Mouse (Mus musculus) left cerebral cortex, postnatal 10 days (tissue): Measurements from ENCODE around the gene Ncor2. TPM values are rescaled to one million over a fixed set of nuclear protein-coding genes. Genes with fewer than 3 reads are reported as not detected.

ENCODE experiments used
- DNase-seq, 2 experiments: peaks; one replicate each; pipeline ENCODE4 v3.0.0; 2021 to 2022; ENCODE audit warnings: low spot score in 2 of 2, mixed read lengths in 1 of 2; ENCODE audit errors: extremely low spot score in 1 of 2
- intact Hi-C: fragments of 180-260 bp; cut with DNase I; formaldehyde crosslinking; loops from one replicate; pipeline ENCODE4 v1.15.1; 2025
- total RNA-seq, 2 experiments: library from RNA; stranded (reverse); gene quantifications; 2 replicates each; pipeline ENCODE4 v1.2.3; 2021

The Ncor2 gene
- total RNA-seq, 2 experiments from 2014 or later: 131 to 146 TPM

- no peak for DNase-seq
- intact Hi-C loops: no loop called here
Observed at GRCm38 (mm10) chr5:125138841-125139430, 40.1 kb downstream of the Ncor2 start.

GRCm38 (mm10) chr5:125137672-125138285 is 41.2 kb downstream of the Ncor2 start:
- intact Hi-C loops: no loop called here
- no peak for DNase-seq

GRCm38 (mm10) chr5:125136996-125137671 is 41.9 kb downstream of the Ncor2 start:
- DNase-seq: no peak

GRCm38 (mm10) chr5:125136296-125136995 is 42.6 kb downstream of the Ncor2 start:
- DNase-seq: no peak
- intact Hi-C loops: no loop called here

More at GRCm38 (mm10) chr5:125136996-125137671, 41.9 kb downstream of the Ncor2 start:
- intact Hi-C loops: no loop called here

- intact Hi-C loops: no loop called here
- peak; percentile 68 to 88 for DNase-seq
Observed at GRCm38 (mm10) chr5:125134795-125135468, 44.1 kb downstream of the Ncor2 start.

GRCm38 (mm10) chr5:125134391-125134790 is 44.6 kb downstream of the Ncor2 start:
- intact Hi-C loops: no loop called here
- DNase-seq: peak in 1 of 2 experiments; percentile 68

- DNase-seq: no peak
- intact Hi-C loops: no loop called here
Observed at GRCm38 (mm10) chr5:125133651-125134050, 45.4 kb downstream of the Ncor2 start.

- intact Hi-C loops: no loop called here
- DNase-seq: no peak
Observed at GRCm38 (mm10) chr5:125132566-125133260, 46.3 kb downstream of the Ncor2 start.

- intact Hi-C loops: no loop called here
- DNase-seq: no peak
Observed at GRCm38 (mm10) chr5:125132069-125132468, 47.0 kb downstream of the Ncor2 start.

- intact Hi-C loops: no loop called here
- DNase-seq: no peak
Observed at GRCm38 (mm10) chr5:125130406-125130805, 48.6 kb downstream of the Ncor2 start.

GRCm38 (mm10) chr5:125128939-125129385 is 50.1 kb downstream of the Ncor2 start:
- DNase-seq: no peak
- intact Hi-C loops: no loop called here

GRCm38 (mm10) chr5:125127920-125128319 is 51.1 kb downstream of the Ncor2 start:
- DNase-seq: no peak
- intact Hi-C loops: no loop called here

- no peak for DNase-seq
- intact Hi-C loops: no loop called here
Observed at GRCm38 (mm10) chr5:125127426-125127825, 51.6 kb downstream of the Ncor2 start.

GRCm38 (mm10) chr5:125125966-125126464 is 53.0 kb downstream of the Ncor2 start:
- no peak for DNase-seq
- intact Hi-C loops: no loop called here

GRCm38 (mm10) chr5:125125219-125125618 is 53.8 kb downstream of the Ncor2 start:
- intact Hi-C loops: no loop called here
- no peak for DNase-seq

- no peak for DNase-seq
- intact Hi-C loops: no loop called here
Observed at GRCm38 (mm10) chr5:125124002-125124401, 55.0 kb downstream of the Ncor2 start.

GRCm38 (mm10) chr5:125123206-125123605 is 55.8 kb downstream of the Ncor2 start:
- intact Hi-C loops: no loop called here
- peak in 1 of 2 experiments; percentile 70 for DNase-seq

GRCm38 (mm10) chr5:125122546-125122945 is 56.5 kb downstream of the Ncor2 start:
- intact Hi-C loops: no loop called here

More at GRCm38 (mm10) chr5:125122546-125122945, 56.5 kb downstream of the Ncor2 start:
- DNase-seq: no peak
